Mouse (Mus musculus): ENCODE measurements around the gene Gm20721.

DNA sequence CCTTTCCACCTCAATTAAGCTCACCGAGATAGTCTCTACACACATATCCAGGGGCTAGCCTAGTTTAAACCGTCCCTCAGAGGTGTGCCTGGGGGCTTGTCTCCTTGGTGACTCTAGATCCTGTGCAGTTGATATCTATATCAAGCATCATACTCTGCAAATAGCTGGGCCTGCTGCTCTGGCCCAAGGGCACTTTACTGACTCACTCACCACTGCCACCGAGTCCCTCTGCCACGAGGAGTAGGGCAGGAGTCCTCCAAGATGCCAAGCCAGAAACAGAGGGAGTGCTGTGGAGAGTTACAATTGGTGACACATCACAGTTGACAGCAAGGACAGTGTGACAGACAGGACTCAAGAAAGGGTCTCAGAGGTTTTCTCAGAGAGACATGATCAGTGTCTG is 13.1 kb upstream of the Gm20721 start:
- TF ChIP-seq CTCF (conservative IDR thresholded peaks at IDR 0.05; ENCODE audit: insufficient read depth, insufficient read length, low read depth, low read length) (no peak), POLR2A (IDR thresholded peaks at IDR 0.05; ENCODE audit: low read depth, low read length) (no peak)

Data from kidney, adult 2 months (tissue).